Mouse (Mus musculus): ENCODE measurements around the gene Carns1. TPM values are rescaled to one million over a fixed set of nuclear protein-coding genes. Genes with fewer than 3 reads are reported as not detected.

The Carns1 gene
- total and polyA plus RNA-seq, 3 experiments, result 0.63 to 0.81 TPM; not detected in 1

GRCm38 (mm10) chr19:4191528-4192250 is 16.4 kb upstream of the Carns1 start, which contains the start of gene Ppp1ca (continued):
- TF ChIP-seq UBTF (IDR thresholded peaks at IDR 0.05; ENCODE audit: borderline replicate concordance, insufficient read depth, low read depth, low read length) (no peak; the same call in 1 of the 2 replicates), SIN3A (IDR thresholded peaks at IDR 0.05; ENCODE audit: low read length) (peak; percentile 71), TBP (IDR thresholded peaks at IDR 0.05; ENCODE audit: low read depth, low read length) (peak; percentile 65; the same call in 1 of the 2 replicates), MEF2A (IDR thresholded peaks at IDR 0.05; ENCODE audit: extremely low read depth, insufficient replicate concordance, low read depth, low read length, poor library complexity, severe bottlenecking) (no peak), GABPA (IDR thresholded peaks at IDR 0.05; ENCODE audit: low read depth, low read length) (no peak), MAX (IDR thresholded peaks at IDR 0.05; ENCODE audit: low read length) (peak; percentile 53; the same call in 1 of the 2 replicates), MYB (IDR thresholded peaks at IDR 0.05; ENCODE audit: low read depth, low read length) (no peak), MAFK (IDR thresholded peaks at IDR 0.05; ENCODE audit: borderline replicate concordance, low read depth, low read length) (no peak), CTCF (IDR thresholded peaks at IDR 0.05 in 2 of 3, conservative IDR thresholded peaks at IDR 0.05 in 1 of 3; ENCODE audit: control insufficient read depth in 1 of 3, insufficient read depth in 1 of 3, low read depth in 2 of 3, low read length in 3 of 3, poor library complexity in 1 of 3, severe bottlenecking in 1 of 3) (peak in 2 of 3 experiments; percentile 74 to 86; a peak in 5 of 6 replicates), ZC3H11A (IDR thresholded peaks at IDR 0.05; ENCODE audit: low read depth, low read length) (no peak), USF1 (IDR thresholded peaks at IDR 0.05; ENCODE audit: low read depth, low read length) (no peak), ZKSCAN1 (IDR thresholded peaks at IDR 0.05; ENCODE audit: low read depth, low read length) (no peak), RAD21 (IDR thresholded peaks at IDR 0.05; ENCODE audit: low read depth, low read length) (no peak; the same call in none of the 2 replicates), SMC3 (IDR thresholded peaks at IDR 0.05; ENCODE audit: low read depth, low read length) (0 out of 2 replicates have a peak, but pooled peaks have one; percentile 29), MXI1 (IDR thresholded peaks at IDR 0.05; ENCODE audit: low read depth, low read length) (no peak), NELFE (IDR thresholded peaks at IDR 0.05; ENCODE audit: low read depth, low read length) (peak; percentile 80), MYC (IDR thresholded peaks at IDR 0.05; ENCODE audit: low read depth, low read length) (0 out of 2 replicates have a peak, but pooled peaks have one; percentile 57), POLR2AphosphoS2 (IDR thresholded peaks at IDR 0.05; ENCODE audit: low read length) (peak; percentile 80), CHD2 (IDR thresholded peaks at IDR 0.05; ENCODE audit: low read length) (no peak), EP300 (IDR thresholded peaks at IDR 0.05; ENCODE audit: low read depth in 1 of 2, low read length in 2 of 2) (peak in 1 of 2 experiments; percentile 26; a peak in 2 of 4 replicates), KAT2A (conservative IDR thresholded peaks at IDR 0.05; ENCODE audit: low read depth, low read length) (no peak; the same call in 1 of the 2 replicates)

- DNase-seq (ENCODE audit: low read depth, low spot score), result peak; percentile 83
- Histone ChIP-seq H3K27me3 (ENCODE audit: control insufficient read depth in 1 of 2, insufficient read depth in 2 of 2, low read length in 2 of 2) (no peaks in the 10 kb centered on the region), H3K9me3 (replicated peaks; ENCODE audit: insufficient read depth, low read length) (no peaks in the 10 kb centered on the region), H3K9ac (ENCODE audit: control insufficient read depth, low read depth, low read length, poor library complexity, severe bottlenecking) (peak within 1 kb of the TSS; percentile 99), H3K4me1 (ENCODE audit: control insufficient read depth in 1 of 2, insufficient read depth in 2 of 2, low read length in 2 of 2) (peaks cover 6 to 20% of the 10 kb centered on the region in 2 experiments), H3K79me2 (ENCODE audit: control insufficient read depth, insufficient read depth, low read length, poor library complexity) (peaks cover 28% of the 10 kb centered on the region), H3K4me3 (ENCODE audit: control insufficient read depth in 1 of 2, insufficient read depth in 1 of 2, low read depth in 2 of 2, low read length in 2 of 2) (peak within 1 kb of the TSS; percentile 85 to 88), H3K36me3 (ENCODE audit: control insufficient read depth in 1 of 2, insufficient read depth in 2 of 2, low read length in 2 of 2) (peaks cover 6 to 17% of the 10 kb centered on the region in 2 experiments; a peak in 3 of 4 replicates), H3K27ac (ENCODE audit: control insufficient read depth, low read depth, low read length) (peak within 1 kb of the TSS; percentile 98)
- TF ChIP-seq NRF1 (IDR thresholded peaks at IDR 0.05; ENCODE audit: insufficient read depth, low read depth, low read length, poor library complexity, severe bottlenecking) (no peak), MXI1 (IDR thresholded peaks at IDR 0.05; ENCODE audit: low read depth, low read length) (peak; percentile 98), ETS1 (IDR thresholded peaks at IDR 0.05; ENCODE audit: low read depth, low read length) (0 out of 2 replicates have a peak, but pooled peaks have one; percentile 14), KAT2A (conservative IDR thresholded peaks at IDR 0.05; ENCODE audit: low read depth, low read length) (no peak), E2F4 (IDR thresholded peaks at IDR 0.05; ENCODE audit: borderline replicate concordance, low read depth, low read length) (no peak), RAD21 (IDR thresholded peaks at IDR 0.05; ENCODE audit: low read depth, low read length) (no peak), CHD2 (IDR thresholded peaks at IDR 0.05; ENCODE audit: low read length) (no peak), UBTF (IDR thresholded peaks at IDR 0.05; ENCODE audit: borderline replicate concordance, insufficient read depth, low read depth, low read length) (no peak), CTCF (IDR thresholded peaks at IDR 0.05 in 2 of 3, conservative IDR thresholded peaks at IDR 0.05 in 1 of 3; ENCODE audit: control insufficient read depth in 1 of 3, insufficient read depth in 1 of 3, low read depth in 2 of 3, low read length in 3 of 3, poor library complexity in 1 of 3, severe bottlenecking in 1 of 3) (no peak), MYB (IDR thresholded peaks at IDR 0.05; ENCODE audit: low read depth, low read length) (no peak), ZMIZ1 (IDR thresholded peaks at IDR 0.05; ENCODE audit: low read depth, low read length) (no peak), TBP (IDR thresholded peaks at IDR 0.05; ENCODE audit: low read depth, low read length) (0 out of 2 replicates have a peak, but pooled peaks have one; percentile 34), HCFC1 (IDR thresholded peaks at IDR 0.05; ENCODE audit: low read depth, low read length) (peak; percentile 35), POLR2A (IDR thresholded peaks at IDR 0.05; ENCODE audit: control insufficient read depth in 1 of 2, insufficient read depth in 1 of 2, low read depth in 1 of 2, low read length in 2 of 2, poor library complexity in 1 of 2) (peak; percentile 54 to 57; a peak in 2 of 4 replicates), MYC (IDR thresholded peaks at IDR 0.05; ENCODE audit: low read depth, low read length) (no peak), NELFE (IDR thresholded peaks at IDR 0.05; ENCODE audit: low read depth, low read length) (peak; percentile 21; the same call in 1 of the 2 replicates), SIN3A (IDR thresholded peaks at IDR 0.05; ENCODE audit: low read length) (0 out of 2 replicates have a peak, but pooled peaks have one; percentile 52), ZNF384 (IDR thresholded peaks at IDR 0.05; ENCODE audit: low read depth, low read length) (no peak), POLR2AphosphoS2 (IDR thresholded peaks at IDR 0.05; ENCODE audit: low read length) (no peak), RCOR1 (IDR thresholded peaks at IDR 0.05; ENCODE audit: low read depth, low read length) (no peak)
Observed at GRCm38 (mm10) chr19:4190831-4191334, 15.6 kb upstream of the Carns1 start, which contains the start of gene Tbc1d10c. Tbc1d10c (minus strand) TSS chr19:4191284.

Measured in MEL (cell line).